Mouse (Mus musculus) heart, postnatal 0 days (tissue): ENCODE data around the gene Intu. TPM values are rescaled to one million over a fixed set of nuclear protein-coding genes. Genes with fewer than 3 reads are reported as not detected.

Source experiments
- ATAC-seq: fragments of 200-750 bp; cut with Nextera tagmentation; 2 replicates; pipeline ENCODE4 v1.8.0; 2017; ENCODE audit warnings: low read depth, moderate number of reproducible peaks, moderate library complexity; ENCODE audit not compliant: insufficient read depth
- DNase-seq: peaks from one replicate; pipeline ENCODE4 v3.0.0-alpha.2; 2016; ENCODE audit warnings: low spot score
- H3K27ac ChIP-seq: fragments of 300-500 bp; sonication (generic); 2 replicates; pipeline ENCODE4 v1.5.1; 2014; ENCODE audit warnings: low read depth, mild to moderate bottlenecking
- H3K27me3 ChIP-seq: fragments of 300-500 bp; sonication (generic); 2 replicates; pipeline ENCODE4 v1.6.1; 2014; ENCODE audit warnings: low read length, mixed read lengths; ENCODE audit not compliant: control insufficient read depth, insufficient read depth
- H3K36me3 ChIP-seq: fragments of 300-500 bp; sonication (generic); replicated peaks from 2 replicates; pipeline ENCODE4 v1.6.1; 2014; ENCODE audit warnings: low read length, mixed read lengths; ENCODE audit not compliant: control insufficient read depth, insufficient read depth
- H3K4me1 ChIP-seq: fragments of 300-500 bp; sonication (generic); 2 replicates; pipeline ENCODE4 v1.6.1; 2014; ENCODE audit warnings: antibody characterized with exemption; ENCODE audit not compliant: control insufficient read depth, insufficient read depth
- H3K4me2 ChIP-seq: fragments of 300-500 bp; sonication (generic); 2 replicates; pipeline ENCODE4 v1.6.1; 2014; ENCODE audit warnings: low read depth, mild to moderate bottlenecking, low read length, moderate library complexity
- H3K4me3 ChIP-seq: fragments of 300-500 bp; sonication (generic); 2 replicates; pipeline ENCODE4 v1.5.1; 2014; ENCODE audit warnings: low read depth, low read length
- H3K9ac ChIP-seq: fragments of 300-500 bp; sonication (generic); replicated peaks from 2 replicates; pipeline ENCODE4 v1.6.1; 2014; ENCODE audit warnings: low read depth, low read length, mixed read lengths
- H3K9me3 ChIP-seq: fragments of 300-500 bp; sonication (generic); replicated peaks from 2 replicates; pipeline ENCODE4 v1.6.1; 2016; ENCODE audit warnings: low read length; ENCODE audit not compliant: control insufficient read depth
- CTCF ChIP-seq: IDR thresholded peaks from 2 replicates; pipeline ENCODE4 v1.5.1; 2016; ENCODE audit warnings: antibody characterized with exemption, control low read depth, low read depth
- EP300 ChIP-seq: IDR thresholded peaks from 2 replicates; pipeline ENCODE4 v1.6.1; 2016; ENCODE audit warnings: antibody characterized with exemption, low read depth
- WGBS: fragments of 180-500 bp; shearing (Covaris S2); extraction: QIAGEN DNeasy Blood & Tissue Kit; methylation state at CpG from one replicate; pipeline ENCODE4 v1.1.7; 2014; 5-methylcytosine and 5-hydroxymethylcytosine counted together
- polyA plus RNA-seq: library from polyadenylated mRNA; unstranded; fragments of >200 nt; fragmentation: Nextera tagmentation; extraction: Ambion mirVana; gene quantifications from 2 replicates; pipeline ENCODE4 v1.2.1, GENCODE M21; 2015
- total RNA-seq: library from RNA; depleted of rRNA; stranded (reverse); fragments of >200 nt; gene quantifications from 2 replicates; pipeline ENCODE4 v1.2.3, GENCODE M21; 2014; ENCODE audit warnings: low replicate concordance

Gene Intu
- total and polyA plus RNA-seq, 2 experiments from 2014 or later, result 2.7 to 5.8 TPM

GRCm38 (mm10) chr3:40512936-40513829, 17.9 kb upstream of the Intu start:
- ATAC-seq, result no peak

GRCm38 (mm10) chr3:40518240-40518639, 12.8 kb upstream of the Intu start:
- no peak for TF ChIP-seq EP300
- no peak for TF ChIP-seq CTCF
- no peaks in the 10 kb centered on the region for H3K36me3 ChIP-seq
- no peak overlapping the region for H3K27ac ChIP-seq
- ATAC-seq (no peak), DNase-seq (no peak)
- no peak overlapping the region for H3K9ac ChIP-seq
- no peaks in the 10 kb centered on the region for H3K27me3 ChIP-seq
- H3K4me1 ChIP-seq, result no peaks in the 10 kb centered on the region
- H3K9me3 ChIP-seq, result no peaks in the 10 kb centered on the region
- H3K4me2 ChIP-seq, result no peak overlapping the region
- H3K4me3 ChIP-seq, result no peak overlapping the region
- 69% methylated on average over 3 of the region's 3 CpGs for WGBS

More at GRCm38 (mm10) chr3:40512936-40513829, 17.9 kb upstream of the Intu start:
- TF ChIP-seq CTCF, result no peak
- no peak for TF ChIP-seq EP300
- Histone ChIP-seq H3K27me3 (no peaks in the 10 kb centered on the region), H3K4me2 (no peak overlapping the region), H3K27ac (no peak overlapping the region), H3K4me1 (no peaks in the 10 kb centered on the region), H3K4me3 (no peak overlapping the region), H3K36me3 (no peaks in the 10 kb centered on the region), H3K9ac (no peak overlapping the region), H3K9me3 (no peaks in the 10 kb centered on the region)
- DNase-seq, result no peak
- WGBS, result 74% methylated on average over 13 of the region's 13 CpGs

- DNase-seq, result no peak
- no peak overlapping the region for H3K4me3 ChIP-seq
- H3K9me3 ChIP-seq, result no peaks in the 10 kb centered on the region
- H3K9ac ChIP-seq, result no peak overlapping the region
- no peak overlapping the region for H3K4me2 ChIP-seq
- H3K27ac ChIP-seq, result no peak overlapping the region
- 68% methylated on average over 3 of the region's 3 CpGs for WGBS
- no peaks in the 10 kb centered on the region for H3K27me3 ChIP-seq
- no peaks in the 10 kb centered on the region for H3K4me1 ChIP-seq
- ATAC-seq, result no peak
- TF ChIP-seq CTCF (no peak), EP300 (no peak)
- no peaks in the 10 kb centered on the region for H3K36me3 ChIP-seq
Observed at GRCm38 (mm10) chr3:40519555-40519954, 11.5 kb upstream of the Intu start.

- 95% methylated on average over 3 of the region's 3 CpGs for WGBS
- Histone ChIP-seq H3K36me3 (no peaks in the 10 kb centered on the region), H3K4me1 (no peaks in the 10 kb centered on the region), H3K4me3 (no peak overlapping the region), H3K27me3 (no peaks in the 10 kb centered on the region), H3K9me3 (no peaks in the 10 kb centered on the region), H3K4me2 (no peak overlapping the region), H3K9ac (no peak overlapping the region), H3K27ac (no peak overlapping the region)
- no peak for DNase-seq
- TF ChIP-seq CTCF (no peak), EP300 (no peak)
- no peak for ATAC-seq
Observed at GRCm38 (mm10) chr3:40520567-40520966, 10.5 kb upstream of the Intu start.

GRCm38 (mm10) chr3:40522446-40522845, 8.6 kb upstream of the Intu start:
- Histone ChIP-seq H3K9ac (no peak overlapping the region), H3K4me2 (peak overlapping the region; percentile 28), H3K4me3 (no peak overlapping the region), H3K27ac (no peak overlapping the region), H3K36me3 (no peaks in the 10 kb centered on the region), H3K9me3 (no peaks in the 10 kb centered on the region), H3K27me3 (no peaks in the 10 kb centered on the region), H3K4me1 (no peaks in the 10 kb centered on the region)
- ATAC-seq (no peak), DNase-seq (no peak)
- WGBS, result 23% methylated on average over 6 of the region's 6 CpGs
- TF ChIP-seq CTCF (no peak), EP300 (no peak)

- no peak for ATAC-seq
- H3K4me2 ChIP-seq, result peak overlapping the region; percentile 28
Observed at GRCm38 (mm10) chr3:40522846-40523245, 8.2 kb upstream of the Intu start.

More at GRCm38 (mm10) chr3:40522846-40523245, 8.2 kb upstream of the Intu start:
- Histone ChIP-seq H3K27ac (no peak overlapping the region), H3K36me3 (no peaks in the 10 kb centered on the region), H3K9me3 (no peaks in the 10 kb centered on the region), H3K4me3 (0 out of 2 replicates have a peak overlapping the region, but pooled peaks have one; percentile 0), H3K9ac (no peak overlapping the region), H3K27me3 (no peaks in the 10 kb centered on the region), H3K4me1 (no peaks in the 10 kb centered on the region)
- no peak for TF ChIP-seq EP300
- no peak for TF ChIP-seq CTCF
- 42% methylated on average over 14 of the region's 14 CpGs for WGBS
- DNase-seq, result no peak
